8 mouse cellular contexts compared by ENCODE assay signal in genomic region chr4:133633332-133634042, GRCm38 (mm10). TPM values are rescaled to one million over a fixed set of nuclear protein-coding genes. Genes with fewer than 3 reads are reported as not detected.
A peak's percentile ranks its signal among the peaks of the same experiment; 100 is the strongest.
DNase-seq lines count a peak whose midpoint lies in the region; ATAC-seq and TF ChIP-seq lines count a peak whose summit lies in the region.

No protein-coding gene starts in this region.

- POLR2A ChIA-PET in Patski (lab: Charles Lee), result no interaction called here

- 21% methylated on average over 16 of the region's 47 CpGs for WGBS in hindbrain, embryonic 15.5 days

- peaks cover 37% of the 10 kb centered on the region for H3K4me1 ChIP-seq in hindbrain, embryonic 15.5 days (replicated peaks)

- TF ChIP-seq CTCF in Patski (IDR thresholded peaks at IDR 0.05), result no peak

- in situ Hi-C loops in Patski (cut with MboI; ENCODE audit: low pct_unique_long_range_greater_than_20kb), result no loop called here

- CTCF ChIA-PET in Patski (lab: Charles Lee), result interaction anchor here (1.2 to 1.8 kb wide), 4 partner anchors 13 to 22 kb away, joined by 3 to 6 read pairs (median 5); partner anchors contain the start of gene Zdhhc18

- peak overlapping the region; percentile 77 for H3K9ac ChIP-seq in hindbrain, embryonic 15.5 days

- no peaks in the 10 kb centered on the region for H3K36me3 ChIP-seq in hindbrain, embryonic 15.5 days

- H3K4me3 ChIP-seq in hindbrain, embryonic 15.5 days, result peak overlapping the region; percentile 74

- H3K27ac ChIP-seq in hindbrain, embryonic 15.5 days (replicated peaks), result peak overlapping the region; percentile 84

- DNase-seq in Patski (ENCODE audit: low read depth, low spot score), result no peak
- DNase-seq in cerebellum, postnatal 25 days, result peak; percentile 93 to 96
- peak; percentile 82 to 86 for DNase-seq in frontal cortex, postnatal 36 days (ENCODE audit: low spot score in 2 of 2)
- peak; percentile 85 to 91 for DNase-seq in left cerebral cortex, adult 18-20 months (ENCODE audit: low spot score in 2 of 2)
- peak; percentile 87 for DNase-seq in right cerebral cortex, adult 18-20 months
- peak; percentile 46 for DNase-seq in urinary bladder, postnatal 10 days (ENCODE audit: low spot score)

- peak; percentile 76 for ATAC-seq in Patski
- ATAC-seq in hindbrain, embryonic 15.5 days (ENCODE audit: low FRiP score, low read depth), result peak; percentile 82
- ATAC-seq in megakaryocyte, adult 5-6 weeks (ENCODE audit: poor library complexity, severe bottlenecking), result peak; percentile 96

- H3K4me2 ChIP-seq in hindbrain, embryonic 15.5 days, result peak overlapping the region; percentile 68

- H3K9me3 ChIP-seq in hindbrain, embryonic 15.5 days, result no peaks in the 10 kb centered on the region

- no peaks in the 10 kb centered on the region for H3K27me3 ChIP-seq in Patski
- H3K27me3 ChIP-seq in hindbrain, embryonic 15.5 days, result no peaks in the 10 kb centered on the region

RNA-seq across cellular contexts. Expression of gene Zdhhc18, which starts 16.5 kb away (rescaled TPM):
- polyA plus RNA-seq in Patski (2021), result 48.3 TPM
- polyA plus RNA-seq in hindbrain, embryonic 15.5 days (2015; fragmentation: Nextera tagmentation; extraction: Ambion mirVana), result 12.0 and 15.8 TPM in 2 replicates
- total RNA-seq in left cerebral cortex, adult 18-20 months (2021), result 10 to 100 TPM; 35.5 to 39.2 TPM
- 15.0 and 29.5 TPM in 2 replicates for total RNA-seq in megakaryocyte, adult 5-6 weeks (2015)
- 9.3 and 12.2 TPM in 2 replicates for total RNA-seq in megakaryocyte, adult 5-6 weeks (2017)

RNA-seq across cellular contexts. Expression of gene Sfn, which starts 31.5 kb away (rescaled TPM):
- polyA plus RNA-seq in Patski (2021), result 5.8 TPM
- 2.2 TPM in 2 replicates for polyA plus RNA-seq in hindbrain, embryonic 15.5 days (2015; fragmentation: Nextera tagmentation; extraction: Ambion mirVana)
- total RNA-seq in left cerebral cortex, adult 18-20 months (2021), result 1 to 10 TPM; 1.4 to 2.6 TPM
- total RNA-seq in megakaryocyte, adult 5-6 weeks (2015), result 2.5 and 4.1 TPM in 2 replicates
- 1.2 and 4.0 TPM in 2 replicates for total RNA-seq in megakaryocyte, adult 5-6 weeks (2017)

RNA-seq across cellular contexts. Expression of gene Pigv, which starts 39.0 kb away (rescaled TPM):
- 6.9 TPM for polyA plus RNA-seq in Patski (2021)
- polyA plus RNA-seq in hindbrain, embryonic 15.5 days (2015; fragmentation: Nextera tagmentation; extraction: Ambion mirVana), result 14.2 and 14.9 TPM in 2 replicates
- total RNA-seq in left cerebral cortex, adult 18-20 months (2021), result 1 to 10 TPM; 7.1 to 9.7 TPM
- total RNA-seq in megakaryocyte, adult 5-6 weeks (2015), result 7.5 and 7.8 TPM in 2 replicates
- 7.2 and 7.9 TPM in 2 replicates for total RNA-seq in megakaryocyte, adult 5-6 weeks (2017)

RNA-seq across cellular contexts. Expression of gene Gpn2, which starts 49.3 kb away (rescaled TPM):
- 15.4 TPM for polyA plus RNA-seq in Patski (2021)
- 17.6 and 19.7 TPM in 2 replicates for polyA plus RNA-seq in hindbrain, embryonic 15.5 days (2015; fragmentation: Nextera tagmentation; extraction: Ambion mirVana)
- 10 to 100 TPM in 1 of 2 experiments, 1 to 10 TPM in 1; 9.9 to 11.6 TPM for total RNA-seq in left cerebral cortex, adult 18-20 months (2021)
- total RNA-seq in megakaryocyte, adult 5-6 weeks (2015), result 14.0 and 15.1 TPM in 2 replicates
- 12.8 and 15.5 TPM in 2 replicates for total RNA-seq in megakaryocyte, adult 5-6 weeks (2017)

RNA-seq across cellular contexts. Expression of gene Gpatch3, which starts 58.9 kb away (rescaled TPM):
- 7.1 TPM for polyA plus RNA-seq in Patski (2021)
- 7.1 and 8.6 TPM in 2 replicates for polyA plus RNA-seq in hindbrain, embryonic 15.5 days (2015; fragmentation: Nextera tagmentation; extraction: Ambion mirVana)
- total RNA-seq in left cerebral cortex, adult 18-20 months (2021), result 1 to 10 TPM; 8.3 to 10.0 TPM
- total RNA-seq in megakaryocyte, adult 5-6 weeks (2015), result 2.7 and 3.7 TPM in 2 replicates
- 32.6 and 40.2 TPM in 2 replicates for total RNA-seq in megakaryocyte, adult 5-6 weeks (2017)
